Mouse (Mus musculus) liver, embryonic 14.5 days (tissue): ENCODE results near the gene Ccdc134.

Experiments
- CTCF ChIP-seq: IDR thresholded peaks from 2 replicates; pipeline ENCODE4 v1.5.1; 2016; ENCODE audit warnings: antibody characterized with exemption, low read depth, control low read depth
- EP300 ChIP-seq: IDR thresholded peaks from 2 replicates; pipeline ENCODE4 v1.6.1; 2016; ENCODE audit warnings: antibody characterized with exemption, low read depth

- TF ChIP-seq CTCF, result no peak
- TF ChIP-seq EP300, result no peak
Observed at GRCm38 (mm10) chr15:82145851-82146769, 18.4 kb downstream of the Ccdc134 start.
